Comparison of ENCODE assay signal across 9 mouse cellular contexts in the genomic region with DNA sequence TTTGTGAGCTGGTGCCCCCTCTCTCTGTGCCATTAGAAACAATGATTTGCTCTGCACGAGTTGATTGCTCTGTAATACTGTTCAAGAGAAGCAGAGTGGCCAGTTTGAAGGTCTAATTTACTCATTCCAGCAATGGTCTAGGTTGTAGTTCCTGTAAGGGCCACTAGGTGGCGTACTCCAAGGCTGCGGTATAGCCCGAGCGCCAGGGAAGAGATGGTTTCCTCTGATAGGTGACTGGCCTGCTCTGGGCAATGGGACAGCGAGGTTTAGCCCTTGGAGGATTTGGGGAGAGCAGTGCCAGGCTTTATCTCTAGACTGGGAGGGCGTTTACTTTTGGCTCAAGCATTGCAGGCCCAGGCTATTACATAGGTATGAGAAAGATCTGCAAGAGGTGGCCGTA.
DNase-seq lines count a peak whose midpoint lies in the region; ATAC-seq and TF ChIP-seq lines count a peak whose summit lies in the region.
"Had no signal": no experiment of that assay in that cellular context is flagged by ENCODE, and none has a peak within 500 bp of the region (broad histone marks: within the 10 kb centered on the region; RNA-seq: fewer than 3 reads in every experiment).

No protein-coding gene starts in this region.

- no peaks in the 10 kb centered on the region for H3K4me1 ChIP-seq in cerebellum, adult 2 months (ENCODE audit: control insufficient read depth, insufficient read depth, low read length)
- peaks cover 18% of the 10 kb centered on the region for H3K4me1 ChIP-seq in midbrain, embryonic 10.5 days
- peaks cover 17% of the 10 kb centered on the region for H3K4me1 ChIP-seq in midbrain, embryonic 13.5 days (replicated peaks)
- H3K4me1 ChIP-seq in liver, adult 2 months (ENCODE audit: control insufficient read depth, insufficient read depth, low read length): no peaks in the 10 kb centered on the region

- WGBS in cerebellum, adult 2 months: 37% methylated on average over 8 of the region's 8 CpGs
- 40% methylated on average over 8 of the region's 8 CpGs for WGBS in midbrain, embryonic 10.5 days
- 38% methylated on average over 8 of the region's 8 CpGs for WGBS in midbrain, embryonic 13.5 days
- WGBS in liver, adult 2 months: 40% methylated on average over 8 of the region's 8 CpGs

- no peak for TF ChIP-seq POLR2A in cerebellum, adult 2 months (IDR thresholded peaks at IDR 0.05; ENCODE audit: borderline replicate concordance, insufficient read depth, low read length)
- TF ChIP-seq POLR2A in liver, adult 2 months (IDR thresholded peaks at IDR 0.05; ENCODE audit: extremely low read depth, insufficient read depth, low read length): no peak

- no peaks in the 10 kb centered on the region for H3K27me3 ChIP-seq in cerebellum, adult 2 months (ENCODE audit: control insufficient read depth, insufficient read depth, low read length)
- no peaks in the 10 kb centered on the region for H3K27me3 ChIP-seq in midbrain, embryonic 10.5 days (ENCODE audit: low read depth, poor library complexity, severe bottlenecking)
- H3K27me3 ChIP-seq in midbrain, embryonic 13.5 days: 0 out of 2 replicates have a peak, but pooled peaks cover 3% of the 10 kb centered on the region
- no peaks in the 10 kb centered on the region for H3K27me3 ChIP-seq in liver, adult 2 months (ENCODE audit: control insufficient read depth, insufficient read depth, low read length)
- H3K27me3 ChIP-seq: heart, embryonic 15.5 days had no signal

- peak; percentile 42; the same call in 1 of the 2 replicates for TF ChIP-seq CTCF in cerebellum, adult 2 months (IDR thresholded peaks at IDR 0.05; ENCODE audit: borderline replicate concordance, insufficient read depth, low read depth, low read length)
- peak; percentile 76 for TF ChIP-seq CTCF in liver, adult 2 months (IDR thresholded peaks at IDR 0.05; ENCODE audit: low read depth, low read length)

- no peaks in the 10 kb centered on the region for H3K36me3 ChIP-seq in midbrain, embryonic 10.5 days
- H3K36me3 ChIP-seq in midbrain, embryonic 13.5 days: no peaks in the 10 kb centered on the region
- H3K36me3 ChIP-seq in liver, adult 2 months (ENCODE audit: control insufficient read depth, insufficient read depth, low read length): no peaks in the 10 kb centered on the region
- H3K36me3 ChIP-seq: heart, embryonic 15.5 days had no signal

- H3K9me3 ChIP-seq in midbrain, embryonic 10.5 days (replicated peaks): no peaks in the 10 kb centered on the region
- H3K9me3 ChIP-seq in midbrain, embryonic 13.5 days: no peaks in the 10 kb centered on the region
- H3K9me3 ChIP-seq: heart, embryonic 15.5 days had no signal

- no peak overlapping the region for H3K27ac ChIP-seq in cerebellum, adult 2 months (ENCODE audit: insufficient read depth, low read length)
- no peak overlapping the region for H3K27ac ChIP-seq in midbrain, embryonic 10.5 days (replicated peaks)
- H3K27ac ChIP-seq in midbrain, embryonic 13.5 days: no peak overlapping the region
- H3K27ac ChIP-seq in liver, adult 2 months (replicated peaks; ENCODE audit: insufficient read depth, low read depth, low read length): no peak overlapping the region
- H3K27ac ChIP-seq: heart, embryonic 15.5 days had no signal

- H3K4me3 ChIP-seq in cerebellum, adult 2 months (replicated peaks; ENCODE audit: insufficient read depth, low read depth, low read length): no peak overlapping the region
- no peak overlapping the region for H3K4me3 ChIP-seq in midbrain, embryonic 10.5 days
- no peak overlapping the region for H3K4me3 ChIP-seq in midbrain, embryonic 13.5 days (replicated peaks)
- no peak overlapping the region for H3K4me3 ChIP-seq in liver, adult 2 months (ENCODE audit: insufficient read depth, low read depth, low read length)
- H3K4me3 ChIP-seq: heart, embryonic 15.5 days had no signal

- H3K4me2 ChIP-seq in midbrain, embryonic 13.5 days (replicated peaks): no peak overlapping the region
- H3K4me2 ChIP-seq: heart, embryonic 15.5 days had no signal

- H3K9ac ChIP-seq in midbrain, embryonic 13.5 days (replicated peaks): no peak overlapping the region
- H3K9ac ChIP-seq in liver, adult 2 months (ENCODE audit: low read depth, low read length): no peak overlapping the region
- H3K9ac ChIP-seq: heart, embryonic 15.5 days had no signal

- DNase-seq in cerebellum, adult 2 months: peak in 1 of 2 experiments; percentile 12
- DNase-seq in cerebellum, adult 9-11 months: no peak
- DNase-seq in midbrain, embryonic 10.5 days (ENCODE audit: low spot score): peak; percentile 57
- peak; percentile 75 for DNase-seq in embryo, embryonic 10.5 days (ENCODE audit: low spot score)
- DNase-seq in liver, adult 2 months (ENCODE audit: extremely low read depth, low read depth, low spot score): peak; percentile 16
- DNase-seq in right cerebral cortex, postnatal 4 days: peak; percentile 33
- DNase-seq in Muller cell, postnatal 12 days (ENCODE audit: inconsistent ontology term): no peak

- H3K79me2 ChIP-seq in liver, adult 2 months (ENCODE audit: control insufficient read depth, insufficient read depth, low read length): no peaks in the 10 kb centered on the region

- ATAC-seq in midbrain, embryonic 13.5 days: no peak

Comparison
In these comparisons a context has a peak if more than half of its experiments do, and no peak if none do; other contexts are left out.
1. DNase-seq: peak in midbrain, embryonic 10.5 days (single experiment), embryo, embryonic 10.5 days (single experiment), liver, adult 2 months (single experiment) and right cerebral cortex, postnatal 4 days (single experiment); none in cerebellum, adult 9-11 months (single experiment) and Muller cell, postnatal 12 days (single experiment).